Mouse (Mus musculus) T-cell, adult 66 days (primary cell): Measurements from ENCODE around the gene Kctd6. TPM values are rescaled to one million over a fixed set of nuclear protein-coding genes. Genes with fewer than 3 reads are reported as not detected.

Experiments
- total RNA-seq, 2 experiments: library from RNA; stranded (reverse); gene quantifications; 3 replicates in 1 of 2; 4 replicates in 1 of 2; pipeline ENCODE4 v1.2.4; 2023

Gene Kctd6
- total RNA-seq: 10 to 100 TPM; 11.2 to 13.1 TPM

DNA sequence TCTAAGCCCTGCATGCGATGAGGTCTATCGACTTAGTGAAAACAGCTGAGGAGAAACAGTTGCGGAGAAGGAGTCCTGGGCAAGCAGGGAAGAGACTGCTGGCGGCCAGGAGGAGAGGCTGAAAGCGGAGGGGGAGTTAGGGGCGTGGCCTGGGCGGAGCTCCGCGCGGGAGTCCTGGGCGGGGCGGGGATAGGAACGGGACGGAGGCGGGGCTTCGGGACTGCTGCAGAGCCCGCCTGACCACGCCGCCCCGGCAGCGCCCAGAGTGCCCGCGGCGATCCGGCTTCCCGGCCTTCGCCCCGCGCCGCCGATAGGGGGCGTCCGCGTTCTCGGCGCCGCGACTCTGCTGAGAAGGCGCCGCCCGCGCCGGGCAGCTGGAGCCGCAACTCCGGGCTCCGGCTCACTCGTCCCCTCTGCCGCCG is at the start of gene Kctd6:
Gene Kctd6 (plus strand): TSS at position 338 of the 422 bp plus-strand sequence.

DNA sequence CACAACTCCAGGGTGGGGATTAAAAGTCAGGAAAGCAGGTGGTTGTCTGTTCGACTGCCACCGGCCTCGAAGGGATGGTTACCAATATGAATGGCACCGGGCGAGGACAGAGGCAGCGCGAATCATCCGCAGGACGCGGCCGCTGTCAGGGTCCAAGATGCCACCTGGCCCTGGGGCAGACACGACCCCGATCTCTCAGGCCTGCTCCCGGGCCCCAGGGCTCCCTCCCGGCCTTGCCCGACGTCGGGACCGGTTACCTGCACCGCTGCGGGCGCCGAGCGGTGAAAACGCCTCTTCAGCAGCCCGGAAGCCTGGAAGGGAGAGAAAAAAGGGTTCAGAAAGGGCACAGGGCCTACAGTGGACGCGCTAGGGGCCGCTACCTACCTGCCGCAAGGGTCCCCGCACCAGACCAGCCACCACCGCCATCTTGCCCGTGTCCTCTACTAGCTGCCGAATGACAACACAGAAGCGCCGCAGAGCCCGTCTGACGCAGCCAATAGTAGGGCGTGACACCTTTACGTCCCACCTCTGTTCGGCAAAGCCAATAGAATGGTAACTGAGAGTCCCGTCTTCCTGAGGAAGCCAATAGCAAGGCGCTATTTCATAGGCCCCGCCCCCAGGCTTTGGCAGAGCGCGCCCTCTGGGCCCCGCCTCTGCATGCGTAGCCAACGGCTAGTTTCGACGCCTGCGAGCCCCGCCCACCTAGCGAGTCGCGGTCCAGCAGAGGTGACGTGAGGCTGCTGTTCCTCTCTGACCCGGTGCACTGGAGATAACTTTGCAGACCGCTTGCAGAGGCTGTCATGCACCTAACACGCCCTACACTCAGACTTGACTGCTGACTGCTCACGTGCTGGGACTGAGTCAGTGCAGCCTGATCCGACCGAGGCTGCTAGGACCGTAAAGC is 41.2 kb upstream of the Kctd6 start, which contains the start of gene Pdhb:
Gene Pdhb (minus strand): TSS at position 519 of the 904 bp plus-strand sequence.

DNA sequence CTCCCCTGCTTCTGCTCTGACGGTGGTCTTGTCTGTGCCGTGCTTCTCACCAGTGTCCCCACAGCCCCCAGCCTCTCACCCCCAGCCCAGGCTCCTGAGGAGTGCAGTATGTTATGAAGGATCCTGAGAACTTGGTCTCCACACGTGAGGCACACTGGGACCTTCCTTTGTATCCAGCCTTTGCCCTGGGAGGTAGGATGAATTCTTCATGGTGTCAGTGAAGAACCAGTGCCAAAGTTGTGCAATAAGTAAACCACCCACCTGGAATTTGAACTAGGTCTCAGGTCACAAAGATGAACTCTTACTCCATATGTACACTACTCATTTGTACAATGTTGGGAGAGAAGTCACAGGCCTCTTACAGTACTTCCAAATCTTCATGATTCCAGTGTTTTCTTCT is 45.2 kb downstream of the Kctd6 start, which contains the start of gene Acox2:
Gene Acox2 (minus strand): TSS at position 188 of the 400 bp plus-strand sequence.

Other genes with a start within 250 kb of the Kctd6 start
- 1 to 10 TPM in 1 of 2 experiments, under 1 TPM in 1; 0.86 to 2.1 TPM for gene Dnase1l3, start 219.6 kb upstream of the Kctd6 start, total RNA-seq
- gene Abhd6, start 211.2 kb upstream of the Kctd6 start, total RNA-seq: 10 to 100 TPM; 12.2 to 14.4 TPM
- 10 to 100 TPM; 11.6 to 13.8 TPM for gene Rpp14, start 133.8 kb upstream of the Kctd6 start, total RNA-seq
- gene Pxk, start 115.9 kb upstream of the Kctd6 start, total RNA-seq: 10 to 100 TPM; 54.1 to 55.1 TPM
- 100 to 1,000 TPM; 124 to 150 TPM for gene Pdhb, start 41.1 kb upstream of the Kctd6 start, total RNA-seq
- gene Acox2, start 45.2 kb downstream of the Kctd6 start, total RNA-seq: not detected
- gene Fam107a, start 103.9 kb downstream of the Kctd6 start, total RNA-seq: not detected
- gene Oit1, start 164.6 kb downstream of the Kctd6 start, total RNA-seq: not detected